15 mouse cellular contexts compared by ENCODE assay signal in genomic region chr5:72138256-72138655, GRCm38 (mm10).
"Had no signal": no experiment of that assay in that cellular context is flagged by ENCODE, and none has a peak within 500 bp of the region (broad histone marks: within the 10 kb centered on the region; RNA-seq: fewer than 3 reads in every experiment).

No protein-coding gene starts in this region.

- H3K27ac ChIP-seq: liver, embryonic 14.5 days; midbrain, embryonic 10.5 days; midbrain, embryonic 13.5 days; neural tube, embryonic 12.5 days; stomach, embryonic 15.5 days; stomach, postnatal 0 days had no signal

- H3K4me3 ChIP-seq: midbrain, embryonic 10.5 days; midbrain, embryonic 13.5 days; neural tube, embryonic 12.5 days; stomach, embryonic 15.5 days had no signal

- ATAC-seq: midbrain, embryonic 13.5 days; midbrain, embryonic 16.5 days had no signal

- H3K36me3 ChIP-seq: midbrain, embryonic 10.5 days; midbrain, embryonic 13.5 days; neural tube, embryonic 12.5 days; stomach, embryonic 15.5 days had no signal

- H3K9ac ChIP-seq: liver, embryonic 14.5 days; lung, embryonic 14.5 days; midbrain, embryonic 13.5 days; neural tube, embryonic 12.5 days; stomach, embryonic 15.5 days had no signal

- DNase-seq: lung, adult 18-20 months; lung, embryonic 14.5 days; lung, postnatal 10 days; lung, postnatal 4 days; right cerebral cortex, postnatal 14 days; thymus, adult 2 months; thymus, postnatal 25 days; thymus, postnatal 4 days had no signal

- H3K4me1 ChIP-seq: midbrain, embryonic 10.5 days; midbrain, embryonic 13.5 days; neural tube, embryonic 12.5 days; stomach, embryonic 15.5 days had no signal

- H3K9me3 ChIP-seq: midbrain, embryonic 10.5 days; neural tube, embryonic 12.5 days; stomach, embryonic 15.5 days had no signal

- H3K4me2 ChIP-seq: lung, embryonic 14.5 days; midbrain, embryonic 13.5 days; neural tube, embryonic 12.5 days; stomach, embryonic 15.5 days had no signal

- H3K27me3 ChIP-seq: midbrain, embryonic 13.5 days; neural tube, embryonic 12.5 days; stomach, embryonic 15.5 days had no signal
